26 mouse cellular contexts compared by ENCODE assay signal in the genomic region with DNA sequence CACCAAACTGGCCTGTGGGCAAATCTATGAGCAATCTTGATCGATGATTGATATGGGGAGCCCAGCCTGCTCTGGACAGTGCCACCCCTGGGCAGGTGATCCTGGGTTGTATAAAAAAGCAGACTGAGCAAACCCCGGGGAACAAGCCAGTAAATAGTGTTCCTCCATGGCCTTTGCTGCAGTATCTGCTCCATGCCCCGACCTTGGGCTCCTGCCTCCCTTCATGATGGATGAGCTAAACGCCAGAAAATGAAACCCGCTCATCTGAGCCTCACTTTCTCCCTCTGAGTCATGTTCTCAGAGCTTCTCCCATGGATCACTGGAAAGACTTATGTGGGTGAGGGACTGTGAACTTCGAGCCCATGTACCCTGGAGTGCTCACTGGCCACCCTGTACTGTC. TPM values are rescaled to one million over a fixed set of nuclear protein-coding genes. Genes with fewer than 3 reads are reported as not detected.
DNase-seq lines count a peak whose midpoint lies in the region; ATAC-seq and TF ChIP-seq lines count a peak whose summit lies in the region.
"Had no signal": no experiment of that assay in that cellular context is flagged by ENCODE, and none has a peak within 500 bp of the region (broad histone marks: within the 10 kb centered on the region; RNA-seq: fewer than 3 reads in every experiment).

No protein-coding gene starts in this region.

- H3K27me3 ChIP-seq in forebrain, embryonic 12.5 days: peaks cover 35% of the 10 kb centered on the region
- 0 out of 2 replicates have a peak, but pooled peaks cover 3% of the 10 kb centered on the region for H3K27me3 ChIP-seq in forebrain, embryonic 16.5 days (replicated peaks; ENCODE audit: control insufficient read depth, insufficient read depth, low read length)
- peaks cover 5% of the 10 kb centered on the region; the same call in 1 of the 2 replicates for H3K27me3 ChIP-seq in midbrain, embryonic 15.5 days (replicated peaks)
- no peaks in the 10 kb centered on the region for H3K27me3 ChIP-seq in midbrain, postnatal 0 days (ENCODE audit: insufficient read depth, low read length)

- H3K9ac ChIP-seq in forebrain, embryonic 12.5 days: no peak overlapping the region
- no peak overlapping the region for H3K9ac ChIP-seq in forebrain, embryonic 16.5 days (replicated peaks; ENCODE audit: low read depth, low read length)
- H3K9ac ChIP-seq in midbrain, embryonic 15.5 days: no peak overlapping the region
- H3K9ac ChIP-seq in midbrain, postnatal 0 days (replicated peaks; ENCODE audit: low read length, poor library complexity, severe bottlenecking): no peak overlapping the region
- H3K9ac ChIP-seq: embryonic facial prominence, embryonic 12.5 days; heart, embryonic 15.5 days; hindbrain, embryonic 14.5 days; liver, embryonic 14.5 days; lung, embryonic 14.5 days; neural tube, embryonic 12.5 days had no signal

- ATAC-seq in forebrain, embryonic 12.5 days (ENCODE audit: low FRiP score): no peak
- no peak for ATAC-seq in forebrain, embryonic 16.5 days
- ATAC-seq in midbrain, embryonic 15.5 days (replicated peaks): no peak
- ATAC-seq in midbrain, postnatal 0 days (ENCODE audit: low FRiP score): no peak
- ATAC-seq: CD4-positive, CD25-positive, alpha-beta regulatory T cell, adult 4 months; intestine, postnatal 0 days had no signal

- no peaks in the 10 kb centered on the region for H3K36me3 ChIP-seq in forebrain, embryonic 12.5 days (replicated peaks)
- no peaks in the 10 kb centered on the region for H3K36me3 ChIP-seq in forebrain, embryonic 16.5 days (ENCODE audit: control insufficient read depth, insufficient read depth)
- H3K36me3 ChIP-seq in midbrain, embryonic 15.5 days (replicated peaks): no peaks in the 10 kb centered on the region
- H3K36me3 ChIP-seq in midbrain, postnatal 0 days (ENCODE audit: insufficient read depth, low read length): no peaks in the 10 kb centered on the region
- H3K36me3 ChIP-seq: embryonic facial prominence, embryonic 12.5 days; heart, embryonic 10.5 days; heart, embryonic 15.5 days; neural tube, embryonic 12.5 days had no signal

- no peak for TF ChIP-seq CTCF in midbrain, postnatal 0 days (IDR thresholded peaks at IDR 0.05)

- no peak for DNase-seq in midbrain, postnatal 0 days (ENCODE audit: low spot score)
- peak; percentile 52 for DNase-seq in adrenal gland, postnatal 25 days
- DNase-seq in kidney, postnatal 14 days: no peak
- no peak for DNase-seq in heart, postnatal 25 days (ENCODE audit: low spot score)
- DNase-seq: cerebellum, adult 9-10 months; cerebellum, postnatal 36 days; gastrocnemius, postnatal 14 days; heart, adult 11 months; heart, postnatal 36 days; kidney, postnatal 25 days; liver; lung, embryonic 14.5 days; lung, postnatal 14 days had no signal

- peaks cover 52% of the 10 kb centered on the region for H3K4me1 ChIP-seq in forebrain, embryonic 12.5 days
- peaks cover 38% of the 10 kb centered on the region for H3K4me1 ChIP-seq in forebrain, embryonic 16.5 days (replicated peaks; ENCODE audit: control insufficient read depth, insufficient read depth, low read length)
- H3K4me1 ChIP-seq in midbrain, embryonic 15.5 days: peaks cover 56% of the 10 kb centered on the region
- peaks cover 26% of the 10 kb centered on the region for H3K4me1 ChIP-seq in midbrain, postnatal 0 days (ENCODE audit: insufficient read depth, low read length)

- no peak overlapping the region for H3K4me3 ChIP-seq in forebrain, embryonic 12.5 days (replicated peaks)
- no peak overlapping the region for H3K4me3 ChIP-seq in forebrain, embryonic 16.5 days (replicated peaks; ENCODE audit: low read length)
- H3K4me3 ChIP-seq in midbrain, embryonic 15.5 days: no peak overlapping the region
- no peak overlapping the region for H3K4me3 ChIP-seq in midbrain, postnatal 0 days (ENCODE audit: low read depth, low read length)
- H3K4me3 ChIP-seq: embryonic facial prominence, embryonic 12.5 days; heart, embryonic 10.5 days; heart, embryonic 15.5 days; neural tube, embryonic 12.5 days had no signal

- intact Hi-C loops in heart, postnatal 25 days (cut with DNase I): no loop called here

- 0 out of 2 replicates have a peak overlapping the region, but pooled peaks have one; percentile 36 for H3K27ac ChIP-seq in forebrain, embryonic 12.5 days
- H3K27ac ChIP-seq in forebrain, embryonic 16.5 days (ENCODE audit: low read length): no peak overlapping the region
- 0 out of 2 replicates have a peak overlapping the region, but pooled peaks have one; percentile 74 for H3K27ac ChIP-seq in midbrain, embryonic 15.5 days
- H3K27ac ChIP-seq in midbrain, postnatal 0 days (ENCODE audit: low read depth, low read length): no peak overlapping the region
- H3K27ac ChIP-seq: embryonic facial prominence, embryonic 12.5 days; heart, embryonic 10.5 days; heart, embryonic 15.5 days; liver, embryonic 14.5 days; neural tube, embryonic 12.5 days had no signal

- no peaks in the 10 kb centered on the region for H3K9me3 ChIP-seq in forebrain, embryonic 12.5 days
- no peaks in the 10 kb centered on the region for H3K9me3 ChIP-seq in forebrain, embryonic 16.5 days (ENCODE audit: control insufficient read depth, low read length)
- no peaks in the 10 kb centered on the region for H3K9me3 ChIP-seq in midbrain, embryonic 15.5 days
- H3K9me3 ChIP-seq in midbrain, postnatal 0 days (ENCODE audit: low read length): no peaks in the 10 kb centered on the region
- H3K9me3 ChIP-seq: embryonic facial prominence, embryonic 12.5 days; heart, embryonic 10.5 days; heart, embryonic 15.5 days; neural tube, embryonic 12.5 days had no signal

- no peak overlapping the region for H3K4me2 ChIP-seq in forebrain, embryonic 12.5 days
- no peak overlapping the region for H3K4me2 ChIP-seq in forebrain, embryonic 16.5 days (ENCODE audit: low read length)
- H3K4me2 ChIP-seq in midbrain, embryonic 15.5 days: no peak overlapping the region
- no peak overlapping the region for H3K4me2 ChIP-seq in midbrain, postnatal 0 days (ENCODE audit: low read depth, low read length, poor library complexity, severe bottlenecking)
- H3K4me2 ChIP-seq: embryonic facial prominence, embryonic 12.5 days; heart, embryonic 15.5 days; hindbrain, embryonic 14.5 days; lung, embryonic 14.5 days; neural tube, embryonic 12.5 days had no signal

- WGBS in forebrain, embryonic 12.5 days: 87% methylated on average over 6 of the region's 6 CpGs
- WGBS in forebrain, embryonic 16.5 days: 81% methylated on average over 6 of the region's 6 CpGs
- WGBS in midbrain, embryonic 15.5 days: 80% methylated on average over 6 of the region's 6 CpGs
- 81% methylated on average over 6 of the region's 6 CpGs for WGBS in midbrain, postnatal 0 days

RNA-seq across cellular contexts. Expression of a gene that starts 10.3 kb away (rescaled TPM):
- polyA plus RNA-seq in forebrain, embryonic 12.5 days (2016; fragmentation: Nextera tagmentation; extraction: Ambion mirVana): 10.7 and 11.5 TPM in 2 replicates
- polyA plus RNA-seq in forebrain, embryonic 16.5 days (2015; fragmentation: Nextera tagmentation; extraction: Ambion mirVana): 49.7 and 71.7 TPM in 2 replicates
- 87.0 and 90.2 TPM in 2 replicates for polyA plus RNA-seq in midbrain, embryonic 15.5 days (2015; fragmentation: Nextera tagmentation; extraction: Ambion mirVana)
- 118 and 132 TPM in 2 replicates for total RNA-seq in midbrain, postnatal 0 days (2014; rRNA removed)
- polyA plus RNA-seq in midbrain, postnatal 0 days (2015; fragmentation: Nextera tagmentation; extraction: Ambion mirVana): 124 and 126 TPM in 2 replicates
- total RNA-seq in adrenal gland, postnatal 25 days (2021): 5.8 and 5.9 TPM in 2 replicates
- not detected for total RNA-seq in heart, postnatal 25 days (2021)
- total RNA-seq: gastrocnemius, postnatal 14 days; heart, postnatal 36 days had no signal
- polyA plus RNA-seq: CD4-positive, CD25-positive, alpha-beta regulatory T cell, adult 4 months had no signal

RNA-seq across cellular contexts. Expression of a gene that starts 17.0 kb away (rescaled TPM):
- polyA plus RNA-seq in forebrain, embryonic 12.5 days (2016; fragmentation: Nextera tagmentation; extraction: Ambion mirVana): not detected in 2 replicates
- polyA plus RNA-seq in forebrain, embryonic 16.5 days (2015; fragmentation: Nextera tagmentation; extraction: Ambion mirVana): 0.17 and 0.42 TPM in 2 replicates
- polyA plus RNA-seq in midbrain, embryonic 15.5 days (2015; fragmentation: Nextera tagmentation; extraction: Ambion mirVana): 0.22 and 0.24 TPM in 2 replicates
- total RNA-seq in midbrain, postnatal 0 days (2014; rRNA removed): 0.05 TPM in 1 of 2 replicates, not detected in the other
- 0.05 TPM in 1 of 2 replicates, not detected in the other for polyA plus RNA-seq in midbrain, postnatal 0 days (2015; fragmentation: Nextera tagmentation; extraction: Ambion mirVana)
- total RNA-seq in adrenal gland, postnatal 25 days (2021): 15.9 and 19.5 TPM in 2 replicates
- total RNA-seq in heart, postnatal 25 days (2021): 10 to 100 TPM; 24.6 to 26.9 TPM
- polyA plus RNA-seq: CD4-positive, CD25-positive, alpha-beta regulatory T cell, adult 4 months; embryonic facial prominence, embryonic 12.5 days; forebrain, embryonic 11.5 days; limb, embryonic 11.5 days; lung, embryonic 14.5 days had no signal

Comparison
In these comparisons a context has a peak if more than half of its experiments do, and no peak if none do; other contexts are left out.
1. H3K27ac ChIP-seq: peak in forebrain, embryonic 12.5 days (single experiment) and midbrain, embryonic 15.5 days (single experiment); none in forebrain, embryonic 16.5 days (single experiment) and midbrain, postnatal 0 days (single experiment).